Mouse (Mus musculus) lung, postnatal 0 days (tissue): ENCODE measurements around the gene Gm12216.

Experiments used
- CTCF ChIP-seq: IDR thresholded peaks from 2 replicates; pipeline ENCODE4 v1.5.1; 2016; ENCODE audit warnings: antibody characterized with exemption, mild to moderate bottlenecking
- EP300 ChIP-seq: IDR thresholded peaks from 2 replicates; pipeline ENCODE4 v1.6.1; 2016; ENCODE audit warnings: antibody characterized with exemption, mild to moderate bottlenecking, control low read depth

DNA sequence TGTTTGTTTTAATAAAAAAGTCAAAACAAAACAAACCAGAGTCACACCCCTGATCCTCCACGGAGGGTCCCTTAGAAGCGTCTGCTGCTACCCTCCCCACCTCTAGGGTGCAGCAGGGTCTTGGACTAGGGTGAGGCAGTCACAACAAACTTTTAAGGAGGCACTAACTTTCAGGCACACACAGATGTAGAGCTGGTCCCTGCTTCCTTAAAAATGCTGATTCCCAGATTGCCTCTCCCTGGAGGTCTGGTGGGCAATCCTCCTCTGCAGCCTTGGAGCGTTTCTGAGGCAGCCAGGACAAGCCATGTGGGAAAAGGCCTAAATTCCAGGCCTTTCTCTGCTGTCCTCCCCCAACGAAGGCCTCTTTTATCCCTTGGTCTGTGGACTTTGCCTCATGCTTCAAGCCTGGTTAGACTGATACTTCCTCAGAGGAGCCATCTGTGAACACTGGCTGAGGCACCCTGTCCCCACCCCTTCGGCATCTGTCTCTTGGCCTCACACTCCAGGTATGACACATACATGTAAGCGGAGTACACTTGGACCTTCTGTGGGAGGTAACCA is 100.2 kb downstream of the Gm12216 start:
- TF ChIP-seq CTCF (peak; percentile 68), EP300 (no peak)
